Mouse (Mus musculus) monocyte, adult 2 months (primary cell): ENCODE measurements around the gene Efcab1.
"Not testable (repeated sequence)": the region's sequence is repeated elsewhere in the genome, so short reads cannot be mapped to it uniquely, and the experiment has no call there.

Experiments
- DNase-seq, 2 experiments: peaks; one replicate each; pipeline ENCODE4 v3.0.0; 2022; ENCODE audit warnings: low spot score in 2 of 2, low read depth in 1 of 2

The Efcab1 gene

GRCm38 (mm10) chr16:14906393-14907100, at the start of gene Efcab1:
Gene Efcab1 (plus strand): TSS chr16:14906606.
- DNase-seq: no peak

DNA sequence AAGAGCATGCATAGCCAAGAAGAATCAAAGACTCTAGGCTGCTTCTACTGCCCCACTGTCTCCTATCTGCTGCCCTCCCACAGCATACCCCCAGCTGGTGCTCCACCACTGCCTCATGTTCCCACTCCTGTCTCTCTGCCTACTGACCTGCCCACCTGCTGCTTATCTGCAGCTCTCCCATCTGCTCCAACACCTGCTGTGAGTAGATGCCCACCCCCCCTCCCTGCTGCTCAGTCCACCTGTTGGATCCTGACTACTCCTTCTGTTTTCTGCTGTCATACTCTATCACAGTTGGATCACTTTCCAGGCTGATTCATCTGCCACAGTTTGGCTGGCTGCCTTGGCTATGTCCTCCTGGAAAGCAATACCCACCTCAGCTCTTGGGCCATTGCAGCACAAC, 47.0 kb upstream of the Efcab1 start:
- no peak for DNase-seq

- DNase-seq: no peak
Measured at GRCm38 (mm10) chr16:14884916-14885315, 21.5 kb upstream of the Efcab1 start.

DNA sequence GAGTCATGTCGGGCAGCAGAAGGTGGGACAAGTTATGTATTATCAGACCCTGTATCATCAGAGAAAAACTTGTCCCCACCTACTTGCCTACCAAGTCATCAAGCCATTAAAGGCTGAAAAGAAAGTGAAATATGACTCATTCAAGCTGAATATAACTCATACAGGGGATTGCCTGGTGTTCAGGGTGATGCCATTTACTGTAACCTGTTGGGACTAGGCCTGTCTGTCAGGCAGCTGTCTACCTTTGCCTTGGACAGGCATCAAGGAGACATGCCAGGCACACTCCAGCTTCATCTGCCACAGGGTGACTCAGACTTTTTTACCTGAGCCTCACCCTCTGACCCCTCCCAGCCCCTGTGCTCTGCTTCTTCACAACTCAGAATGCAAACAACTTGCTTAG, 21.0 kb upstream of the Efcab1 start:
- DNase-seq: no peak

DNA sequence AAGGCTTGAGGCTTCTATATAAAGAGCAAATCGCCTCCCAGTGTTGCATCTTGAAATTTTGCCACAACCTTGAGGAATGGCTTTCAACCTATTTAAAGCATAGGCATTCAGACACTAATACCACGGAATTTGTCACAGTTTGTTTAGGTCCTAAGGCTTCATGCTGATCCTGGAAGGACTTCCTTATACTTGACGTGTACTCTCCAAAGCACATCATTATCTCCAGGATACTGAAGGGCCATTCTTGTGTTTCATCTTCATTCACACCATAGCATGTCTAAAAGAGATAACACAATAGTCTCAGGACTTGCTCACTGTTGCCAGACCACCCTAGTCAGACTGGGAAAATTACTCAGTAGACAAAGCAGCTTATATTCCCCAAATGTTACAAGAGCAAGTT, 13.9 kb upstream of the Efcab1 start:
- no peak for DNase-seq

- DNase-seq: no peak
Measured at GRCm38 (mm10) chr16:14893864-14894263, 12.5 kb upstream of the Efcab1 start.

DNA sequence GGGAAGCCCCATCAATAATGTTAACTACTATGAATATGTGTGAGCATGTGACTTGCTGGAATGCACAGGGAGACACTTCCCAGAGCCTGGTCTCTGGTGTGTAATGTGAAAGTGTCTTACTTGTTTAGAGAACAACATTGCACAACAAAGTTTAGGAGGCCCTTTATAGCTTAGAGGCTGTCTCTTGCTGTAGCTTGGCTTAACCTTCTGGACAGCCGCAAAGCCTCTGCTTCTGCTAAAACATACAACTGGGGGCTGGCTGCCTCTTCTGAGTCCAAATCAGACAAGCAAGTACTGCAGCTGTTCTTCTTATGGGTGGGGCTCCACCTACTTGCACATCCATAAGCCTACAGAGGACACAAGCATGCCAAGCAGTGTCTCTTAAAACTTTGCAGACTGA, 11.7 kb upstream of the Efcab1 start:
- DNase-seq: no peak

- no peak for DNase-seq
Measured at GRCm38 (mm10) chr16:14895543-14895942, 10.9 kb upstream of the Efcab1 start.

GRCm38 (mm10) chr16:14930711-14931110, 24.3 kb downstream of the Efcab1 start:
- DNase-seq: not testable (repeated sequence)

GRCm38 (mm10) chr16:14936478-14937166, 30.2 kb downstream of the Efcab1 start:
- DNase-seq: not testable (repeated sequence)

DNA sequence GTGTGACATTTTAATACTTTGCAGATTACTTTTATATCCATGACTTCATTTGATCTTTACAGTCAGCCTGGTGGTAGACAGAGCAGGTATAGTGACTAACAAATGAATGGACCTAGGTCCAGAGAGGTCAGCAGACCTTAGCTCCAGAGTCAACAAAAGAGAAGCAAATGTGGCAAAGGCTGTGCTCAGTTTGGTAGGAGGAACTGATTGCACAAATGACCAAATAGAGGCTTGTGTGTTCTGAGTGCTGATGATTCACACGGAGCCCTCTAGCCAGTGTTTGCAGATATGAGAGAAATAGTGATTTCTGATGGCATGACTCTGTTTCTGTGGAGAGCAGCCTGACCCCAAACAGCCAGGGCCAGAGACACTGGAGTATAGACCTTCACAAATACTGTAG, 33.1 kb downstream of the Efcab1 start:
- DNase-seq: no peak

DNA sequence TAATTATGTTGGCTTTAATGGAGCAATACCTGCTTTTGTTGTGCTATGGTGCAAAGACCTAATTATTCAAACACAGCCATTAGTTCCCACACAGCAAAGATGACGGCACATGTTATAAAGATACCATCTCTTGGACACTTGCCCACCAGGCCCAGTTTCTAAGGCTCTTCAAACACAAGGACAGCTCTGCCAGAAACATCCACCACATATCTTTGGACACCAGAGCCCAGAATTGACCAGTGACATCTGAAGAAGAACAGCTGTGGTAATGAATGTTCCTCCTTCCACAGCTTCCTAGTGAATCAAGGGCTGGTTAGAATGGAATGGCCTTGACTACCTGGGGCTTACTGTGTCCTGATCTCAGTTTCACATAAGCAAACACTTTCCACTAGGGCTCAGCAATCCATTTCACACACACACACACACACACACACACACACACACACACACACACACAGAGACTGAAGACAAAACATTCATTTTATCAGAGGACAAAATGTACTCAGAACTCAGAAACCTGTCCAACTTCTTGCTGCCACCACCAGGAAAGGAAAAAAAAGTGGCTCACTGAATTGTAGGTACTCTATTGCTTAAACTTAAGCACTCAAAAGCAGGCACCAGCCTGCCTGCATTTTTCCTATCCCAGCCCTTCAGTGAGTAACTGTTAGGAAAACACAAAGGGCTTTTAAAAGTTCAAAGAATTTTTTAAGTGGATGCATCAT, 33.7 kb downstream of the Efcab1 start:
- no peak for DNase-seq

GRCm38 (mm10) chr16:14940898-14941297, 34.5 kb downstream of the Efcab1 start:
- DNase-seq: no peak

DNA sequence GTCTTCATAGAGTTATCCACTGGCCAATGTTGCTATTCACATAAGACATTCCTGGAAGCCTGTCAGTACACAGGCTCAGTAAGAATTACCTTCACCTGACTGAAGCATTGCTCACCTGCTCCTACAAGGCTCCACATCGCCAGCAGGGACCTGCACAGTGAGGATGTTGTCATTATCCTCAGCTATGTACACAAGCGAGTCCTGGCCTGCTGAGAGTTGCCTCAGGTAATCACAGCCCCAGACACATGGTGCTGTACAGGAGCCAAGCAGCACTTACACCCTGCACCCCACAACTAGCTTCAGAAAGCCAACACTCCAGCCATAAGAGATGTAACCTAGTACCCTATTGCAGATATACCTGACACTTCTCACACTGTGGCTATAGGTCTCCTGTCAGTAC, 37.1 kb downstream of the Efcab1 start:
- DNase-seq: no peak

DNA sequence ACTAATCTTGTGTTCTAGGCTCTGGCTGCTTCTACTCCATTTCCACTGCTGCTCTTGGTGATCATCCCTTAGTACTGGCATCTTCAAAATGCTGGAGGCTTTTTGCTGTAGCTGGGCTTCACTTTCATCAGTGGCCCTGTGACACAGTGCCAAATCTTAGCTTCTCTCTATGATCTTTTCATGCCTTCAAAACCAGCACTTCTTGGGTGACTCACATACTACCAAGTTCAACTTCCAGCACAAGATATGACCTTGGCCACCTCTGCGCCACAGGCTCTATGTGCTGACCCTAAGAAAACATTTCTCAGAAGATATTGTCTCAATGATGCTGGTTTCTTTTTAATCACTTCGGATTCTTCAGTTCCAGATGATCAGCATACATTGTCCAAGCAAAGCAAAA, 41.2 kb downstream of the Efcab1 start:
- DNase-seq: not testable (repeated sequence)

DNA sequence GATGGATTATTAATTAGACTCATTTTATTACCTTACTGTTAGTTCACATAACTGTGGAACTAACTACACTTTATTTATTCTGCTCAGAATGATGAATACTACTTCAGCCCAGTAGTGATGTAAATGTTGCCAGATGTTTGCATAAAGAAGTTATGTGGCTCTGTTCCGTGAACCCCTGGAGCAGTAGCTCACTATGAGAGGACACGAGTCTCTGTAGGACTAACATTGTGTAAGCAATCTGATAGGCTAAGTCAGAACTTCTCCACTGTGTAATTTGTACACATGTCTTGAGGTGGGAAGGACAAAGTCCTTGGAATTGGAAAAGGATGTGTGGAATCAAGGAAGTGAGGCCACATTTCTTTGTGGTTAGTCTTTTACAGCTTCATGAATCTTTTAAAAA, 45.5 kb downstream of the Efcab1 start:
- DNase-seq: no peak

- DNase-seq: no peak
Measured at GRCm38 (mm10) chr16:14959743-14960142, 53.3 kb downstream of the Efcab1 start.

DNA sequence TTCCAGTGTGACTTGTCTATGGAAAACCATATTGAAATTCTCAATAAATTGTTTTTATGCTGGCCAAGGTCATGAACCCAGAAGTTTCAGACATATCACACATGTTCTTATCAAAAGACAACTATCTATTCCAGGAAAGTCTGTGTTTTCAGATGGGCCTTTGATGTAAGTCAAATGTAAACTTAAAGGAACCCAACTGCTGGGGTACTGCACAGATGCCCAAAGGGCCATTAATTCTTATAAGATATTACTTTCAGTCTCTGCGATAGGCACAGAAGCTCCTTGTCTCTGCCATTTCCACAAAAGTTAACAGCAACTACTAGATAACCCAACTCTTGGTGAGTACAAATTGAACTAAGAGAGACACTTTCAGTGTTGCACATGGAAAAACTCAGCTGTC, 67.3 kb downstream of the Efcab1 start:
- DNase-seq: no peak

- no peak for DNase-seq
Measured at GRCm38 (mm10) chr16:14979228-14979627, 72.8 kb downstream of the Efcab1 start.

- DNase-seq: no peak
Measured at GRCm38 (mm10) chr16:14989614-14990268, 83.3 kb downstream of the Efcab1 start.

DNA sequence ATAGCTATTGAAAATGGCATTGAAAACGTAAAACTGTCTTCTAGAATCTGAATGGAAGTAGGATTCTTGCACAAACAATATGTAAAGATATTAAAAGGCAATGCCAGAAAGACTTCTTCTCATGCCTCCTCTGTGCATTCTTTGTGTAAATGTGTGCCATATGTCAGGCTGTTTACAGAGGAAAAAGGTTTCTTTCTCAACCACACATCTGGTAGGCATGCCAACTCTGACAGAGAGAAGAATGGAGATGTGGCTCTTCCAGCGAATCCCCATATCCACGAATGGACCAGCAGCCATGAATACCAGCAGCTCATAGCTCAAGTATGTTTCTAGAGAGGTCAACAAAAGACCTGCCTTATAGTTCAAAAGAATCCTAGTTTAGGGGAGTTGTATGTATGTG, 84.6 kb downstream of the Efcab1 start:
- DNase-seq: no peak
